Mouse (Mus musculus) frontal cortex, adult (tissue): ENCODE results near the gene Cpne5.
"Not testable (repeated sequence)": the region's sequence is repeated elsewhere in the genome, so short reads cannot be mapped to it uniquely, and the experiment has no call there.

Source experiments
- ATAC-seq: cut with Nextera tagmentation; 2 replicates; pipeline ENCODE4 v1.9.2; 2017; ENCODE audit warnings: mild to moderate bottlenecking, moderate library complexity, mixed read lengths; ENCODE audit not compliant: low TSS enrichment

Gene Cpne5

DNA sequence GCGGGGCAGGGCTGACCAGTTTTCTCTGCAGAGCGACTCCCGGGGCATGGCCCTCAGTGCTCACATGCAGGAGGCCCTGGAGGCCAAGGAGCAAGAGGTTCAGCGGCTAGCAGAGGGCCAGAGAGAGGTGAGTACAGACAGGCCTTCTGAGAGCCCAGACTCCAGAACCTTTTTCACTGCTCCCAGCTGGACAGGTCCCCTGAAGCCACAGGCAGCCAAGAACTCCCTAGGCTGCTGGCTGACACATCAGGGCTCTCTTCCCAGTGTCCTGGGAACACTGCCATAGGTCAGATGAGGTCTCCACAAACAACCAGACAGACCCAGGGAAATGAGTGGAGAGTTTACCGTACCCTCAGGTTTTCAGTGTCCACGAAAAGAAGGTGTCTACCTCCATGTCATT is 101.7 kb downstream of the Cpne5 start:
- ATAC-seq = no peak

GRCm38 (mm10) chr17:29135066-29135465 is 102.9 kb downstream of the Cpne5 start:
- ATAC-seq = no peak

DNA sequence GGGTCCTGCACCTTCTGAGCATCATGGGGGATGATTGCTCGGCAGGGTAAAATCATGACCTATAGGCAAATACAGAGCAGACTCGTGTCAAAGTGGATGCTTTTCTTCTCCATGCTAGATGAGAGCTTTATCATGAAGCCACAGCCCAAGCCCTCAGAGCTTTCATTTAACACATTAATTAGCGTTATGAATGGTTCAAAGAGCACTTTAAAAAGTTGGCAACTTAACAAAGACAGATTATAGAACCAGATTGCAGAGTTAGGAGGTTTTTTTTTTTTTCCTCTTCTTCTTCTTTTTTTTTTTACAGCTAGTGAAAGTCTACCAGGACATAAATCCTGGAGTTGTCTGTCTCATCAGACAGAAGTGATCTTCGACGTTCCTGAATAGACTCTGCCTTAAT is 108.6 kb downstream of the Cpne5 start:
- ATAC-seq = no peak

GRCm38 (mm10) chr17:29126561-29126960 is 111.4 kb downstream of the Cpne5 start:
- no peak for ATAC-seq

DNA sequence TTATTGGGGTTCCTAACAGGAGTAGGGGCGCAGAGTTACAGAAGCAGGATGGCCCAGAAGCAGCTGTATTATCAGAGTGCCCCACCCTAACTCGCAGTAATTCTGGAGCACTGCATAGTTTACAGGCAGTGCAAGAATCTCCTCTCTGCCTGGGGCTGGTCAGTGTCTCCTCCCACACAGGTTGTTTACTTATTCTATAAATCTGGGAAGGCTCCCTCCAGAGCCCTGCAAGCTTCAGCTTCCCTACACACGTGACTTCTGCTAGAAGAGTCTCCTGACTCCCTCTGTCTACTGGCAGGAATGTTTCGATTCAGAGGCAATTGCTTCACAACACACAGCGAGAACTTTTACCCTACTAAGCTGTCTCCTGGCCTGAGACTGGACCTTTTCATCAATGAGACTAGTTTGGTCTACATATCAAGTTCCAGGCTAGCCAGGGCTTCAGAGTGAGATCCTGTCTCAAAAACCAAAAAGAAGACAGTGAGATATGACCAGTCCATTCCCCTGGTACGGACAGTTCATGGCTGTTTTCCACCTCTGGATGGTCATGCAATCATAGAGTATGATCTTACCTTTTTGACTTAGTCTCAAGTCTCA is 114.3 kb downstream of the Cpne5 start:
- ATAC-seq = no peak

GRCm38 (mm10) chr17:29122817-29123216 is 115.2 kb downstream of the Cpne5 start:
- ATAC-seq = no peak

GRCm38 (mm10) chr17:29120666-29121065 is 117.3 kb downstream of the Cpne5 start:
- no peak for ATAC-seq

DNA sequence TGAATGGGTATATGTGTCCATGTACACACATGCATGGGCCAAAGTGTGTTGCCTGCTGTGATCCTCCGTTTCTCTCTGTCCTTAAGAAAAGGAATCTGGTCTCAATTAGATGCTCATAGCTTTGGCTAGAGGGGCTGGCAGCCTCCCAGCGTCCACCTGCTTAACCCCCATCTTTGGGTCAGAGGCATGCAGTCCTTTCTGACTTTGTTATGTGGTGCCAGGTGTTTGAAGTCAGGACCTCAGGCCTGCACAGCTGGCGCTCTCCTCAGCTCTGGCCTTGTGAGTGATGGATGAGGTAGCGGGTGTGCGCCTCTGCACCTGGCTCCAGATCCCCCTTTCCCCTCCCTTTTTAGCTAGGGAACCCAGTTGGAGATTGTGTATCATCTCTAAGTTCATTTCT is 119.9 kb downstream of the Cpne5 start:
- no peak for ATAC-seq

DNA sequence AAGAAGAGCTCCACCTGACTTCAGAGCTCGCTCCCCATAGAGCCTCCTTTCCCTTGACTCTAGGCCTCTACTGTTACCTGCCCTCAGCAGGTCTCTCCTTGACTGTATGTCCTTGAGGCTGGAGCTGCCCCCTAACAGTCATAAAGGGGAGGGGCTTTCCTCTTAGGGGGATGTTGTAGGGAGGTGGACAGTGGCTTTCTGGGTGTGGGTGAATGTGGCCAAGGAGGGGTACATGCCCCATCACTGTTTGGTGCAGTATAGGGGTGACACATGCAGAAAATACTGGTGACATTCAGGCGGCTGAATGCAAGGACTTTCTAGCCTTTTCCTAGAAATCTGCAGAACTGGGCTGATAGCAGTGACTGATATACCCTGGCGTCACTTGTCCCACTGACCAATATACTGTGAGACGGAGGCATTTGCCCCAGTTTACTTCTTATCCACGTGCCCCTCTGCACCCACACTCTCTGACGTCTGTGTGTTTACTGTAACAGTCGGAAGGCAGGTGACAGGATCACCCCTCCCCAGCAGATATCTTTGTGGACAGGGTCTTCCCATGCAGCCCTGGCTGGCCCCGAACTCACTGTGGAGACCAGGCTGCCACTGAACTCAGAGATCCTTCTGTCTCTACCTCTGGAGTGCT is 120.8 kb downstream of the Cpne5 start:
- no peak for ATAC-seq

GRCm38 (mm10) chr17:29116023-29116422 is 121.9 kb downstream of the Cpne5 start:
- no peak for ATAC-seq

- ATAC-seq = no peak
Observed at GRCm38 (mm10) chr17:29113591-29114352, 124.2 kb downstream of the Cpne5 start, which contains the start of gene Rab44. Rab44 (plus strand) TSS chr17:29114145.

DNA sequence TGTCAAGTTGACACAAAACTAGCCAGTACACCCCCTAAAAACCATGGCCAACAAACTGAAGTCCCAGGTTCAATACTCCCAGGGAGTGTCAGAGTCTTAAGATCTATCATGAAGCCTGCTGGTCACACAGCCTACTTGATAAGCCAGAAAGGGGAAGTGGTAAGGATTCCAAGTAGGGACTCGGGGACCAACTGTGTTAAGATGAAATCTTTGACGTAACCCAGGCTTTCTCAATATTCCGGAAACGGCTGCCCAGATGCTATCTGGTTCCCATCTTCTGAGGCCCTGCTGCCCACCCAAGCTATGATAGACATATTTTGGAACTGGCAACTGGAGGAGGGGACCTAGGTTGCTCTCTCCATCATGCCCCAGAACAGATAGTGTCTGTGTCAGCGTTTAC is 126.6 kb downstream of the Cpne5 start:
- ATAC-seq = no peak

DNA sequence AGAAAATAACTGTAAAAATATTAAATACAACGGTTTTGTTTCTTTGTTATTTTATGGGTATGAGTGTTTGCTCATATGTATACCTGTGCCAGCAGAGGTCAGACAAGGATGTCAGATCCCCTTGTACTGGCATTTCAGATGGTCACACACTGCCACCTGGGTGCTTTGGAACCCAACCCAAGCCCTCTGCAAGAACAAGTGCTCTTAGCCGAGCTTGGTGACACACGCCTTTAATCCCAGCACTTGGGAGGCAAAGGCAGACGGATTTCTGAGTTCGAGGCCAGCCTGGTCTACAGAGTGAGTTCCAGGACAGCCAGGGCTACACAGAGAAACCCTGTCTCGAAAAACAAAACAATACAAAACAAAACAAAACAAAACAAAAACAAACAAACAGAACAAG is 127.6 kb downstream of the Cpne5 start:
- not testable (repeated sequence) for ATAC-seq
